Mouse (Mus musculus): ENCODE results near the gene Phip. TPM values are rescaled to one million over a fixed set of nuclear protein-coding genes. Genes with fewer than 3 reads are reported as not detected.

Gene Phip
- polyA plus RNA-seq, 1 experiment from 2014 or later: 138 TPM

DNA sequence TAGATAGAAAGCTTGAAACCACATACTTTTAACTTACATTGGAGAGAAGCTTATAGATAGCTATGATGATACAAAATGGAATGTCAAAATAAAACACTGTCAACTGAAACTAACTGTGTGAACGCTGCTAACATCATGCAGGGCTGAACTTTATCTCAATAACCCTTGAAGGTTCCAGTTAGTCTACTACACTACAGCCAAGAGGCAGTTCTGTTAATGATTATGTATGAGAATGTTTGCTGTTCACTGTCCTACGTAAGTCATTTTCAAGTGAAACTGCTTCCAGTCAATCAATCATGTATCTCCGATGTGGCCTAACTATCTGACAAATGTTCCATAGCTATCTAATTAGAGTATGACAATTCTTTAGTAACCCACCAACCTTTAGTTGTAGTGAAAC lies 107.6 kb downstream of the Phip start:
- no peak overlapping the region for H3K9ac ChIP-seq (replicated peaks)
- H3K4me3 ChIP-seq (replicated peaks): no peak overlapping the region
- no peaks in the 10 kb centered on the region for H3K9me3 ChIP-seq
- no peaks in the 10 kb centered on the region for H3K4me1 ChIP-seq (replicated peaks)
- H3K27ac ChIP-seq: no peak overlapping the region
- 92% methylated on average over 3 of the region's 3 CpGs for WGBS
- no peak for ATAC-seq (ENCODE audit: insufficient number of reproducible peaks, insufficient read depth, low FRiP score, low TSS enrichment, low read depth)
- H3K36me3 ChIP-seq: peaks cover 19% of the 10 kb centered on the region
- H3K27me3 ChIP-seq: no peaks in the 10 kb centered on the region
- no peak overlapping the region for H3K4me2 ChIP-seq

GRCm38 (mm10) chr9:82866121-82866520 lies 109.2 kb downstream of the Phip start:
- no peak overlapping the region for H3K27ac ChIP-seq
- H3K36me3 ChIP-seq: peaks cover 8% of the 10 kb centered on the region
- H3K4me1 ChIP-seq (replicated peaks): no peaks in the 10 kb centered on the region
- H3K9ac ChIP-seq (replicated peaks): no peak overlapping the region
- H3K4me3 ChIP-seq (replicated peaks): no peak overlapping the region
- no peak overlapping the region for H3K4me2 ChIP-seq
- H3K9me3 ChIP-seq: no peaks in the 10 kb centered on the region
- no peaks in the 10 kb centered on the region for H3K27me3 ChIP-seq
- 93% methylated on average over 1 of the region's 1 CpGs for WGBS
- ATAC-seq (ENCODE audit: insufficient number of reproducible peaks, insufficient read depth, low FRiP score, low TSS enrichment, low read depth): no peak

- H3K36me3 ChIP-seq: no peaks in the 10 kb centered on the region; the same call in 1 of the 2 replicates
- no peaks in the 10 kb centered on the region for H3K4me1 ChIP-seq (replicated peaks)
- ATAC-seq (ENCODE audit: insufficient number of reproducible peaks, insufficient read depth, low FRiP score, low TSS enrichment, low read depth): no peak
- H3K9me3 ChIP-seq: no peaks in the 10 kb centered on the region
- WGBS: 88% methylated on average over 3 of the region's 3 CpGs
- no peak overlapping the region for H3K9ac ChIP-seq (replicated peaks)
- no peak overlapping the region for H3K27ac ChIP-seq
- no peak overlapping the region for H3K4me3 ChIP-seq (replicated peaks)
- H3K4me2 ChIP-seq: no peak overlapping the region
- no peaks in the 10 kb centered on the region for H3K27me3 ChIP-seq
Measured at GRCm38 (mm10) chr9:82861775-82862430, 113.4 kb downstream of the Phip start.

DNA sequence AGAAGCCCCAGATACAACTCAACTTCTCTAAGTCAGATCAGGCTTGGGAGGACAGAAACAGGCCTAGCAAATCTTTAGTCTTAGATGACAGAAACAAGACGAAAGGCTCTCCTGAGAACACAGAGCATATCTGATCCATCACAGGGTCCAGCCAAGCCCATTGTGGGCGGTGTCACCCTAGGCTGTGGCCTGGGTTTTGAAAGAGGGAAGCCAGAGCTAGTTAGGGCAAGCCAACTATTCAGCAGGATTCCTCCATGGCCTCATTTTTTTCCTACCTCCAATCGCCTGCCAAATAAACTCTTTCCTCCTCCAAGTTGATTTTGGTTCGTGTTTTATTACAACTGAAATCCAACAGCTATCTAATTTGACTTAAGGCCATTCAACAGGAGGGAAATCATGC lies 114.0 kb downstream of the Phip start:
- Histone ChIP-seq H3K36me3 (no peaks in the 10 kb centered on the region; the same call in 1 of the 2 replicates), H3K27me3 (no peaks in the 10 kb centered on the region), H3K4me2 (no peak overlapping the region), H3K4me1 (replicated peaks) (no peaks in the 10 kb centered on the region), H3K9me3 (no peaks in the 10 kb centered on the region), H3K4me3 (replicated peaks) (no peak overlapping the region), H3K27ac (no peak overlapping the region), H3K9ac (replicated peaks) (no peak overlapping the region)
- WGBS: 83% methylated on average over 4 of the region's 4 CpGs
- ATAC-seq (ENCODE audit: insufficient number of reproducible peaks, insufficient read depth, low FRiP score, low TSS enrichment, low read depth): no peak

- ATAC-seq (ENCODE audit: insufficient number of reproducible peaks, insufficient read depth, low FRiP score, low TSS enrichment, low read depth): no peak
- Histone ChIP-seq H3K4me3 (replicated peaks) (no peak overlapping the region), H3K4me2 (no peak overlapping the region), H3K9me3 (no peaks in the 10 kb centered on the region), H3K4me1 (replicated peaks) (no peaks in the 10 kb centered on the region), H3K9ac (replicated peaks) (no peak overlapping the region), H3K27ac (no peak overlapping the region), H3K36me3 (no peaks in the 10 kb centered on the region; the same call in 1 of the 2 replicates), H3K27me3 (no peaks in the 10 kb centered on the region)
- 94% methylated on average over 2 of the region's 2 CpGs for WGBS
Measured at GRCm38 (mm10) chr9:82860805-82861204, 114.5 kb downstream of the Phip start.

- H3K27me3 ChIP-seq: no peaks in the 10 kb centered on the region
- WGBS: 80% methylated on average over 4 of the region's 4 CpGs
- H3K4me1 ChIP-seq (replicated peaks): no peaks in the 10 kb centered on the region
- no peak for ATAC-seq (ENCODE audit: insufficient number of reproducible peaks, insufficient read depth, low FRiP score, low TSS enrichment, low read depth)
- H3K4me3 ChIP-seq (replicated peaks): no peak overlapping the region
- H3K36me3 ChIP-seq: no peaks in the 10 kb centered on the region
- no peak overlapping the region for H3K9ac ChIP-seq (replicated peaks)
- H3K27ac ChIP-seq: no peak overlapping the region
- no peaks in the 10 kb centered on the region for H3K9me3 ChIP-seq
- no peak overlapping the region for H3K4me2 ChIP-seq
Measured at GRCm38 (mm10) chr9:82856241-82856640, 119.1 kb downstream of the Phip start.

GRCm38 (mm10) chr9:82854973-82855614 lies 120.2 kb downstream of the Phip start:
- no peaks in the 10 kb centered on the region for H3K36me3 ChIP-seq
- H3K27ac ChIP-seq: no peak overlapping the region
- no peaks in the 10 kb centered on the region for H3K27me3 ChIP-seq
- no peak overlapping the region for H3K4me3 ChIP-seq (replicated peaks)
- 43% methylated on average over 3 of the region's 3 CpGs for WGBS
- H3K4me1 ChIP-seq (replicated peaks): no peaks in the 10 kb centered on the region
- no peak for ATAC-seq (ENCODE audit: insufficient number of reproducible peaks, insufficient read depth, low FRiP score, low TSS enrichment, low read depth)
- H3K9me3 ChIP-seq: no peaks in the 10 kb centered on the region
- H3K4me2 ChIP-seq: no peak overlapping the region
- H3K9ac ChIP-seq (replicated peaks): no peak overlapping the region

DNA sequence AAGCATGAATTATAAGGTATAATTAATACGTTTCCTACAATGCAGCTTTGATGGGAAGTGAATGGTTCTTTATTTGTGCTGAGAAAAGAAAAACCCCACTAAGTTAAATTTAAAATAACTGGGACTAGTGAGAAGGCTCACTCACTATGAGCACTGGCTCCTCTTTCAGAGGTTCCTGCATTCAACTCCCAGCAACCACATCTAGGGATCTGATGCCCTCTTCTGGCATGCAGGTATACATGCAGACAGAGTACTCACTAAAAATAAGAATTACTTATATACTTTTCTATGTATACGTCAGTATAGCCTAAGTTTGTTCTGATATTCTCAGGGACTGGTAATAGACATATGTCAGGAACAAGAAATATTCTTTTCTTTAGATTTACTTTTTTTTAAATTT lies 121.3 kb downstream of the Phip start:
- Histone ChIP-seq H3K27ac (no peak overlapping the region), H3K4me2 (no peak overlapping the region), H3K4me1 (replicated peaks) (no peaks in the 10 kb centered on the region), H3K9ac (replicated peaks) (no peak overlapping the region), H3K4me3 (replicated peaks) (no peak overlapping the region), H3K9me3 (no peaks in the 10 kb centered on the region), H3K36me3 (no peaks in the 10 kb centered on the region), H3K27me3 (no peaks in the 10 kb centered on the region)
- ATAC-seq (ENCODE audit: insufficient number of reproducible peaks, insufficient read depth, low FRiP score, low TSS enrichment, low read depth): no peak
- WGBS: 52% methylated on average over 2 of the region's 2 CpGs

DNA sequence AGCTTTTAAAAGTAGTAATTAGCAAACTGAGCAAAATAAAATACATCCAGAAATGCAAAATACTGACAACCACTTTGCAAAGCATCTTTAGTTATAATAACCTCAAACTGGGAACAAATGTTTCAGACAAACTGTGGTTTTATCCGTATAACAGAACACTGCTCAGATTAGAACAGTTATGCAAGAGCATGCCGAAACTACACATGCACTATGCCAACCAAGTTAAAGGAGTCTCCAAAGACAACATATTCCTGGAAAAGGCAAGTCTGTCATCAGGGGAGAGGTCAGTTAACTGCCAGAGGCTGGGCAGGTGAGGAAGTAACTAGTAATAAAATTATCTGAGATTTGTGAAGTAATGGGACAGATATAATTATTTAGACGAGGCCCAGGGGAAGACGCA lies 132.6 kb downstream of the Phip start:
- peaks cover 41% of the 10 kb centered on the region for H3K36me3 ChIP-seq
- no peak overlapping the region for H3K4me3 ChIP-seq (replicated peaks)
- ATAC-seq (ENCODE audit: insufficient number of reproducible peaks, insufficient read depth, low FRiP score, low TSS enrichment, low read depth): no peak

GRCm38 (mm10) chr9:82835921-82836320 lies 139.4 kb downstream of the Phip start:
- Histone ChIP-seq H3K4me2 (no peak overlapping the region), H3K27me3 (no peaks in the 10 kb centered on the region), H3K9ac (replicated peaks) (no peak overlapping the region), H3K27ac (no peak overlapping the region), H3K36me3 (peaks cover 30% of the 10 kb centered on the region), H3K4me3 (replicated peaks) (no peak overlapping the region), H3K4me1 (replicated peaks) (peaks cover 11% of the 10 kb centered on the region), H3K9me3 (no peaks in the 10 kb centered on the region)
- 75% methylated on average over 6 of the region's 6 CpGs for WGBS
- no peak for ATAC-seq (ENCODE audit: insufficient number of reproducible peaks, insufficient read depth, low FRiP score, low TSS enrichment, low read depth)

More for the DNA sequence above, 132.6 kb downstream of the Phip start:
- Histone ChIP-seq H3K4me2 (no peak overlapping the region), H3K27ac (no peak overlapping the region), H3K9me3 (no peaks in the 10 kb centered on the region), H3K27me3 (no peaks in the 10 kb centered on the region), H3K9ac (replicated peaks) (no peak overlapping the region), H3K4me1 (replicated peaks) (no peaks in the 10 kb centered on the region)
- WGBS: 87% methylated on average over 4 of the region's 4 CpGs

GRCm38 (mm10) chr9:82831891-82832290 lies 143.4 kb downstream of the Phip start:
- H3K27me3 ChIP-seq: no peaks in the 10 kb centered on the region
- WGBS: 74% methylated on average over 4 of the region's 4 CpGs
- H3K9ac ChIP-seq (replicated peaks): no peak overlapping the region
- H3K4me2 ChIP-seq: no peak overlapping the region
- H3K4me1 ChIP-seq (replicated peaks): peaks cover 21% of the 10 kb centered on the region
- no peaks in the 10 kb centered on the region for H3K9me3 ChIP-seq
- no peak overlapping the region for H3K4me3 ChIP-seq (replicated peaks)
- no peak for ATAC-seq (ENCODE audit: insufficient number of reproducible peaks, insufficient read depth, low FRiP score, low TSS enrichment, low read depth)
- H3K36me3 ChIP-seq: peaks cover 6% of the 10 kb centered on the region; the same call in 1 of the 2 replicates
- H3K27ac ChIP-seq: no peak overlapping the region
